Mouse (Mus musculus) MEL (cell line): ENCODE measurements at regions not wholly inside any gene's neighbourhood (a gene's known extent, or its start where the extent isn't known, plus 50 kb on each side); places are given as distances from the start of the nearest gene placed in this dataset.
A peak's percentile ranks its signal among the peaks of the same experiment; 100 is the strongest.

Experiments used
- DNase-seq: peaks from one replicate; pipeline ENCODE4 v3.0.0; 2011; ENCODE audit warnings: low read depth, low spot score
- H3K27ac ChIP-seq: 2 replicates; pipeline ENCODE4 v1.5.1; 2012; ENCODE audit warnings: low read depth, mild to moderate bottlenecking, control low read depth, low read length, moderate library complexity; ENCODE audit not compliant: control insufficient read depth
- H3K27me3 ChIP-seq, 2 experiments: fragments of 150-350 bp in 1 of 2; sonication (generic) in 1 of 2; 2 replicates each; pipeline ENCODE4 v1.6.1; 2012; ENCODE audit warnings: low read length in 2 of 2, mild to moderate bottlenecking in 2 of 2, improper control_type of control experiment in 1 of 2, moderate library complexity in 1 of 2; ENCODE audit not compliant: insufficient read depth in 2 of 2, control insufficient read depth in 1 of 2
- H3K36me3 ChIP-seq, 2 experiments: 2 replicates each; pipeline ENCODE4 v1.6.1; 2012 to 2014; ENCODE audit warnings: low read length in 2 of 2, improper control_type of control experiment in 1 of 2, inconsistent platforms in 1 of 2, mild to moderate bottlenecking in 1 of 2; ENCODE audit not compliant: insufficient read depth in 2 of 2, control insufficient read depth in 1 of 2
- H3K4me1 ChIP-seq, 2 experiments: fragments of 150-350 bp in 1 of 2; sonication (generic) in 1 of 2; 2 replicates each; pipeline ENCODE4 v1.6.1; 2012; ENCODE audit warnings: low read length in 2 of 2, improper control_type of control experiment in 1 of 2, mild to moderate bottlenecking in 1 of 2; ENCODE audit not compliant: insufficient read depth in 2 of 2, control insufficient read depth in 1 of 2
- H3K4me3 ChIP-seq, 2 experiments: fragments of 150-350 bp in 1 of 2; sonication (generic) in 1 of 2; 2 replicates each; pipeline ENCODE4 v1.5.1; 2012; ENCODE audit warnings: low read depth in 2 of 2, low read length in 2 of 2, mild to moderate bottlenecking in 2 of 2, moderate library complexity in 2 of 2, control low read depth in 1 of 2, improper control_type of control experiment in 1 of 2; ENCODE audit not compliant: control insufficient read depth in 1 of 2, insufficient read depth in 1 of 2
- H3K79me2 ChIP-seq: 2 replicates; pipeline ENCODE4 v1.6.1; 2012; ENCODE audit warnings: mild to moderate bottlenecking, low read length, moderate library complexity; ENCODE audit not compliant: control insufficient read depth, poor library complexity, insufficient read depth
- H3K9ac ChIP-seq: 2 replicates; pipeline ENCODE4 v1.6.1; 2012; ENCODE audit warnings: low read depth, mild to moderate bottlenecking, control low read depth, low read length, moderate library complexity; ENCODE audit not compliant: control insufficient read depth, poor library complexity, severe bottlenecking
- H3K9me3 ChIP-seq: fragments of 150-350 bp; sonication (generic); replicated peaks from 2 replicates; pipeline ENCODE4 v1.6.1; 2012; ENCODE audit warnings: mild to moderate bottlenecking, low read length, improper control_type of control experiment, moderate library complexity; ENCODE audit not compliant: insufficient read depth
- BHLHE40 ChIP-seq: IDR thresholded peaks from 2 replicates; pipeline ENCODE4 v1.6.1; 2012; ENCODE audit warnings: low read depth, mild to moderate bottlenecking, inconsistent platforms, low read length, improper control_type of control experiment, borderline replicate concordance
- CHD2 ChIP-seq: IDR thresholded peaks from 2 replicates; pipeline ENCODE4 v1.6.1; 2011; ENCODE audit warnings: low read length, improper control_type of control experiment
- CTCF ChIP-seq, 3 experiments: IDR thresholded peaks in 2 of 3; conservative IDR thresholded peaks in 1 of 3; 2 replicates each; pipeline ENCODE4 v1.5.1; 2011 to 2012; ENCODE audit warnings: low read length in 3 of 3, low read depth in 2 of 3, mild to moderate bottlenecking in 2 of 3, improper control_type of control experiment in 1 of 3, inconsistent platforms in 1 of 3, mixed read lengths in 1 of 3, moderate library complexity in 1 of 3; ENCODE audit not compliant: control insufficient read depth in 1 of 3, insufficient read depth in 1 of 3, poor library complexity in 1 of 3, severe bottlenecking in 1 of 3
- E2F4 ChIP-seq: IDR thresholded peaks from 2 replicates; pipeline ENCODE4 v1.6.1; 2011; ENCODE audit warnings: low read depth, low read length, improper control_type of control experiment, borderline replicate concordance
- EP300 ChIP-seq, 2 experiments: IDR thresholded peaks; 2 replicates each; pipeline ENCODE4 v1.6.1; 2011; ENCODE audit warnings: improper control_type of control experiment in 2 of 2, low read length in 2 of 2, low read depth in 1 of 2, mild to moderate bottlenecking in 1 of 2
- ETS1 ChIP-seq: IDR thresholded peaks from 2 replicates; pipeline ENCODE4 v1.6.1; 2012; ENCODE audit warnings: low read depth, mild to moderate bottlenecking, inconsistent platforms, low read length, improper control_type of control experiment, moderate library complexity
- GABPA ChIP-seq: IDR thresholded peaks from 2 replicates; pipeline ENCODE4 v1.6.1; 2012; ENCODE audit warnings: low read depth, mild to moderate bottlenecking, inconsistent platforms, low read length, improper control_type of control experiment, moderate library complexity
- GATA1 ChIP-seq: IDR thresholded peaks from 2 replicates; pipeline ENCODE4 v1.6.1; 2011; ENCODE audit warnings: low read depth, low read length, improper control_type of control experiment
- HCFC1 ChIP-seq: IDR thresholded peaks from 2 replicates; pipeline ENCODE4 v1.6.1; 2012; ENCODE audit warnings: low read depth, mild to moderate bottlenecking, inconsistent platforms, low read length, improper control_type of control experiment, moderate library complexity
- JUND ChIP-seq: IDR thresholded peaks from 2 replicates; pipeline ENCODE4 v1.6.1; 2011; ENCODE audit warnings: low read depth, mild to moderate bottlenecking, improper control_type of control experiment, low read length
- KAT2A ChIP-seq: conservative IDR thresholded peaks from 2 replicates; pipeline ENCODE4 v1.6.1; 2012; ENCODE audit warnings: low read depth, low read length, improper control_type of control experiment, inconsistent platforms
- MAFK ChIP-seq: IDR thresholded peaks from 2 replicates; pipeline ENCODE4 v1.6.1; 2011; ENCODE audit warnings: low read depth, mild to moderate bottlenecking, low read length, improper control_type of control experiment, borderline replicate concordance
- MAZ ChIP-seq: IDR thresholded peaks from 2 replicates; pipeline ENCODE4 v1.6.1; 2012; ENCODE audit warnings: low read depth, mild to moderate bottlenecking, inconsistent platforms, low read length, improper control_type of control experiment
- MXI1 ChIP-seq: IDR thresholded peaks from 2 replicates; pipeline ENCODE4 v1.6.1; 2011; ENCODE audit warnings: mild to moderate bottlenecking, low read depth, low read length, improper control_type of control experiment
- MYB ChIP-seq: IDR thresholded peaks from 2 replicates; pipeline ENCODE4 v1.6.1; 2011; ENCODE audit warnings: mild to moderate bottlenecking, low read depth, low read length, improper control_type of control experiment
- POLR2AphosphoS2 ChIP-seq: IDR thresholded peaks from 2 replicates; pipeline ENCODE4 v1.6.1; 2011; ENCODE audit warnings: low read length, improper control_type of control experiment
- SIN3A ChIP-seq: IDR thresholded peaks from 2 replicates; pipeline ENCODE4 v1.6.1; 2012; ENCODE audit warnings: low read length, improper control_type of control experiment, inconsistent platforms
- SMC3 ChIP-seq: IDR thresholded peaks from 2 replicates; pipeline ENCODE4 v1.6.1; 2011; ENCODE audit warnings: low read depth, low read length, improper control_type of control experiment
- TAL1 ChIP-seq: IDR thresholded peaks from 2 replicates; pipeline ENCODE4 v1.6.1; 2012; ENCODE audit warnings: mild to moderate bottlenecking, inconsistent platforms, low read length, moderate library complexity, mixed read lengths
- TBP ChIP-seq: IDR thresholded peaks from 2 replicates; pipeline ENCODE4 v1.8.0; 2011; ENCODE audit warnings: low read depth, low read length, improper control_type of control experiment
- USF2 ChIP-seq, 2 experiments: IDR thresholded peaks; 2 replicates each; pipeline ENCODE4 v1.6.1; 2011 to 2012; ENCODE audit warnings: improper control_type of control experiment in 2 of 2, low read length in 2 of 2, borderline replicate concordance in 1 of 2, inconsistent platforms in 1 of 2, low read depth in 1 of 2, mild to moderate bottlenecking in 1 of 2; ENCODE audit not compliant: insufficient read depth in 1 of 2
- ZMIZ1 ChIP-seq: IDR thresholded peaks from 2 replicates; pipeline ENCODE4 v1.6.1; 2012; ENCODE audit warnings: low read depth, mild to moderate bottlenecking, inconsistent platforms, low read length, improper control_type of control experiment, moderate library complexity
- ZNF384 ChIP-seq: IDR thresholded peaks from 2 replicates; pipeline ENCODE4 v1.6.1; 2012; ENCODE audit warnings: low read depth, mild to moderate bottlenecking, inconsistent platforms, low read length, improper control_type of control experiment

DNA sequence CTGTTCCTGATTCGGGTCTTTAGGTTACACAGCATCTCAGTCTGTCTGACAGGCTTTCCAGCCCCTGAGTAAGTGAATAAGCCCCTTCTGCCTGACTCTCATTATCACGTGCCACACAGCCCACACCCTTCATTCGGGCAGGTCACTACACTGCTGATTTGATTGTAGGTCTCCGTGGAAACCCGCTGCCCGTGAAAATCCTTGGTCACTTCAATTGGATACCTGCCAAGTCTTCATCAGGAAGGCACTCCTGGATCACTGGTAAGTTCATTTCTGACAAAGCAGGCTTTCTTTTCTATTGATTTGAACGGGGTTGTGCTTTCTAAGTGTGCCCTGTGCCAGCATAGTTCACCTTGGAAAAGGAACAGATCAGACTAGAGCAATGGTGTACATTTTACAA, 158.2 kb upstream of the Fmo9 start:
- Histone ChIP-seq H3K36me3 (peaks cover 0 to 14% of the 10 kb centered on the region in 2 experiments; a peak in 2 of 4 replicates), H3K27me3 (no peaks in the 10 kb centered on the region), H3K27ac (no peak overlapping the region), H3K4me1 (peaks cover 4 to 11% of the 10 kb centered on the region in 2 experiments), H3K79me2 (no peaks in the 10 kb centered on the region), H3K4me3 (no peak overlapping the region), H3K9me3 (no peaks in the 10 kb centered on the region), H3K9ac (no peak overlapping the region)
- no peak for DNase-seq
- TF ChIP-seq E2F4 (no peak), TBP (no peak), HCFC1 (no peak), POLR2AphosphoS2 (no peak), ZMIZ1 (no peak), MAZ (no peak), SIN3A (no peak), ETS1 (no peak), MYB (no peak), JUND (no peak), MXI1 (no peak), GATA1 (no peak), CHD2 (no peak), MAFK (no peak), SMC3 (no peak), KAT2A (no peak), GABPA (no peak), USF2 (IDR thresholded peaks at IDR 0.05; ENCODE audit: borderline replicate concordance in 1 of 2, insufficient read depth in 1 of 2, low read depth in 1 of 2, low read length in 2 of 2) (no peak), CTCF (IDR thresholded peaks at IDR 0.05 in 2 of 3, conservative IDR thresholded peaks at IDR 0.05 in 1 of 3; ENCODE audit: control insufficient read depth in 1 of 3, insufficient read depth in 1 of 3, low read depth in 2 of 3, low read length in 3 of 3, poor library complexity in 1 of 3, severe bottlenecking in 1 of 3) (no peak), TAL1 (no peak)

- Histone ChIP-seq H3K4me1 (peaks cover 4 to 8% of the 10 kb centered on the region in 2 experiments; a peak in 3 of 4 replicates), H3K27ac (no peak overlapping the region), H3K9ac (no peak overlapping the region), H3K27me3 (no peaks in the 10 kb centered on the region), H3K79me2 (no peaks in the 10 kb centered on the region), H3K4me3 (no peak overlapping the region), H3K36me3 (peaks cover 0 to 14% of the 10 kb centered on the region in 2 experiments; a peak in 2 of 4 replicates), H3K9me3 (no peaks in the 10 kb centered on the region)
- DNase-seq, result peak; percentile 31
- TF ChIP-seq ETS1 (peak; percentile 31; the same call in 1 of the 2 replicates), MAFK (peak; percentile 77), EP300 (IDR thresholded peaks at IDR 0.05; ENCODE audit: low read depth in 1 of 2, low read length in 2 of 2) (peak; percentile 35 to 41; a peak in 2 of 4 replicates), ZNF384 (peak; percentile 87), GATA1 (no peak), BHLHE40 (no peak)
These were observed 157.8 kb upstream of the Fam78b start for GRCm38 (mm10) chr1:166843397-166843877.
